Mouse (Mus musculus) central nervous system, embryonic 11.5 days (tissue): ENCODE measurements around the gene Fnbp1l. TPM values are rescaled to one million over a fixed set of nuclear protein-coding genes. Genes with fewer than 3 reads are reported as not detected.

Experiments used
- polyA plus RNA-seq: library from polyadenylated mRNA; depleted of rRNA; stranded (reverse); fragments of >200 nt; gene quantifications from 2 replicates; pipeline ENCODE4 v1.2.3, GENCODE M21; 2012; rRNA removed

Fnbp1l gene
- polyA plus RNA-seq = 121 and 151 TPM in 2 replicates

DNA sequence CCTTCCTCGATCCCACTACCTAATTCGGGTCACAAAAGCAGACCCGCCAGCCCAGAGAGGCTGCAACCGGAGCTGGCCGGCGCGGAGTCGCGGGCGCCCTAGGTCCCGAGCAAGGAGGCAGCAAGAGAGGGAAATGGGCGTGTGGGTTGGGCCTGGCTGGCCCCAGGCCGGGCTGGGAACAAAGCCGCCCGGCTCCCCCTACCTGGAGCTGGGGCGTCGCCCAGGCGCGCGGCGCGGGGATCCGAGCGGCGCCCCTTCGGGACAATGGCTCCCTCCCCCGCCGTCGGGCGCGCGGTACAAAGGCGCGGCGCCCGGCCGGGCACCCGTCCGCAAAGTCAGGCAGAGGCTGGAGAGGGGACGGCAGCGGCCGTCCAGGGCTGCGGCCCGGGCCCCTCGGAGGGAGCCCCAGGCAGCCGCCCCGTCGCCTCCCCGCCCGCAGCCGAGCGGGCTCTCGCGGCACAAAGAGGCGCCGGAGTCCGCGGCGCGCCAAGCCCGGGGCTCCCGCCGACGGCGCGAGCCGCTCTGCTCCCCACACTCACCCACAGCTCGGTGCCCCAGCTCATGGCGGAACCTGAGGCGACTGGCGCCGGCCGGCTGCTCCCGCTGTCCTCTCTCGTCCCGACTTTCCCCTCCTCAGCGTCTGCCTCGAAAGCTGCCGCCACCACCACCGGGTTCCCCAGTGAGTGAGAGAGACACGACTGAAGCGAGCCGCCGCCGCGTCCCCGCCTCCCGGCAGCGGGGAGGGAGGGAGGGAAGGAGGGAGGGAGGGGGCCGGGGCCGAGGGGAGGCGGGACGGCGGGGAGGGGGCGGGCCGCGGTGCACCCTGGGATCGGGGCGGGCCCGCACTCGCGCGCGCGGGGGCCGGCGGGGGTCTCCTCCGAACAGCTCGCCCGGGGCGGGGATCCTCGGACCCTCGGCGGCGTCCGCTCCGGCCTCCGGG lies at the start of gene Fnbp1l:
TSS of gene Fnbp1l (minus strand) at position 725 of the 940 bp plus-strand sequence.

Other genes with a start within 250 kb of the Fnbp1l start
- 5.6 and 8.5 TPM in 2 replicates for gene Pde5a, start 109.2 kb upstream of the Fnbp1l start, polyA plus RNA-seq